Mouse (Mus musculus): ENCODE data around the gene Sgsm1. TPM values are rescaled to one million over a fixed set of nuclear protein-coding genes. Genes with fewer than 3 reads are reported as not detected.

Sgsm1 gene
- polyA plus RNA-seq, 1 experiment from 2014 or later = 14.8 TPM

- no peaks in the 10 kb centered on the region for H3K9me3 ChIP-seq
- ATAC-seq (ENCODE audit: low FRiP score) = no peak
- no peak overlapping the region for H3K27ac ChIP-seq
- 11% methylated on average over 8 of the region's 8 CpGs for WGBS
- peaks cover 17% of the 10 kb centered on the region for H3K4me1 ChIP-seq
- H3K9ac ChIP-seq = no peak overlapping the region
- no peak overlapping the region for H3K4me3 ChIP-seq (replicated peaks)
- peaks cover 47% of the 10 kb centered on the region for H3K27me3 ChIP-seq
- H3K4me2 ChIP-seq = no peak overlapping the region
- H3K36me3 ChIP-seq (replicated peaks) = no peaks in the 10 kb centered on the region
These were observed 18.4 kb downstream of the Sgsm1 start for GRCm38 (mm10) chr5:113292179-113292578.

- H3K9ac ChIP-seq = no peak overlapping the region
- no peak for ATAC-seq (ENCODE audit: low FRiP score)
- H3K27me3 ChIP-seq = peaks cover 57% of the 10 kb centered on the region
These were observed 19.5 kb downstream of the Sgsm1 start for GRCm38 (mm10) chr5:113291125-113291524.

GRCm38 (mm10) chr5:113290149-113290548 lies 20.4 kb downstream of the Sgsm1 start:
- H3K4me1 ChIP-seq = peaks cover 18% of the 10 kb centered on the region
- no peak overlapping the region for H3K9ac ChIP-seq
- ATAC-seq (ENCODE audit: low FRiP score) = no peak
- H3K9me3 ChIP-seq = no peaks in the 10 kb centered on the region
- no peak overlapping the region for H3K4me3 ChIP-seq (replicated peaks)
- no peaks in the 10 kb centered on the region for H3K36me3 ChIP-seq (replicated peaks)
- 35% methylated on average over 14 of the region's 14 CpGs for whole genome bisulfite sequencing
- H3K27ac ChIP-seq = no peak overlapping the region
- no peak overlapping the region for H3K4me2 ChIP-seq
- peaks cover 67% of the 10 kb centered on the region for H3K27me3 ChIP-seq

More at GRCm38 (mm10) chr5:113291125-113291524, 19.5 kb downstream of the Sgsm1 start:
- peaks cover 23% of the 10 kb centered on the region for H3K4me1 ChIP-seq
- WGBS = 92% methylated on average over 4 of the region's 4 CpGs
- no peak overlapping the region for H3K27ac ChIP-seq
- H3K4me2 ChIP-seq = no peak overlapping the region
- no peaks in the 10 kb centered on the region for H3K9me3 ChIP-seq
- no peak overlapping the region for H3K4me3 ChIP-seq (replicated peaks)
- H3K36me3 ChIP-seq (replicated peaks) = no peaks in the 10 kb centered on the region

GRCm38 (mm10) chr5:113288490-113288889 lies 22.1 kb downstream of the Sgsm1 start:
- peaks cover 76% of the 10 kb centered on the region for H3K27me3 ChIP-seq
- WGBS = 52% methylated on average over 13 of the region's 13 CpGs
- no peaks in the 10 kb centered on the region for H3K36me3 ChIP-seq (replicated peaks)
- no peak for ATAC-seq (ENCODE audit: low FRiP score)
- H3K9ac ChIP-seq = no peak overlapping the region
- H3K4me3 ChIP-seq (replicated peaks) = no peak overlapping the region
- peaks cover 18% of the 10 kb centered on the region for H3K4me1 ChIP-seq
- H3K4me2 ChIP-seq = no peak overlapping the region
- no peaks in the 10 kb centered on the region for H3K9me3 ChIP-seq
- H3K27ac ChIP-seq = no peak overlapping the region

GRCm38 (mm10) chr5:113287762-113288161 lies 22.8 kb downstream of the Sgsm1 start:
- Histone ChIP-seq H3K4me3 (replicated peaks) (no peak overlapping the region), H3K9me3 (no peaks in the 10 kb centered on the region), H3K4me2 (no peak overlapping the region), H3K9ac (no peak overlapping the region), H3K36me3 (replicated peaks) (no peaks in the 10 kb centered on the region), H3K4me1 (peaks cover 18% of the 10 kb centered on the region), H3K27me3 (peaks cover 76% of the 10 kb centered on the region), H3K27ac (no peak overlapping the region)
- ATAC-seq (ENCODE audit: low FRiP score) = no peak
- WGBS = 60% methylated on average over 5 of the region's 5 CpGs

GRCm38 (mm10) chr5:113286591-113287520 lies 23.7 kb downstream of the Sgsm1 start:
- H3K27me3 ChIP-seq = peaks cover 74% of the 10 kb centered on the region

GRCm38 (mm10) chr5:113286048-113286447 lies 24.5 kb downstream of the Sgsm1 start:
- peaks cover 9% of the 10 kb centered on the region for H3K4me1 ChIP-seq
- no peak overlapping the region for H3K27ac ChIP-seq
- no peak for ATAC-seq (ENCODE audit: low FRiP score)
- H3K4me2 ChIP-seq = no peak overlapping the region
- no peaks in the 10 kb centered on the region for H3K36me3 ChIP-seq (replicated peaks)
- H3K27me3 ChIP-seq = peaks cover 67% of the 10 kb centered on the region
- WGBS = 79% methylated on average over 11 of the region's 11 CpGs
- H3K9ac ChIP-seq = no peak overlapping the region
- H3K4me3 ChIP-seq (replicated peaks) = no peak overlapping the region
- no peaks in the 10 kb centered on the region for H3K9me3 ChIP-seq

More at GRCm38 (mm10) chr5:113286591-113287520, 23.7 kb downstream of the Sgsm1 start:
- H3K36me3 ChIP-seq (replicated peaks) = no peaks in the 10 kb centered on the region
- H3K4me3 ChIP-seq (replicated peaks) = peak overlapping the region; percentile 21
- H3K4me1 ChIP-seq = peaks cover 9% of the 10 kb centered on the region
- peak overlapping the region; percentile 49 for H3K4me2 ChIP-seq
- 4% methylated on average over 54 of the region's 60 CpGs for WGBS
- H3K9me3 ChIP-seq = no peaks in the 10 kb centered on the region
- no peak overlapping the region for H3K27ac ChIP-seq
- peak; percentile 45; the same call in 1 of the 2 replicates for ATAC-seq (ENCODE audit: low FRiP score)
- no peak overlapping the region for H3K9ac ChIP-seq

GRCm38 (mm10) chr5:113285541-113285940 lies 25.0 kb downstream of the Sgsm1 start:
- 68% methylated on average over 16 of the region's 16 CpGs for WGBS
- H3K4me2 ChIP-seq = no peak overlapping the region
- H3K4me1 ChIP-seq = peaks cover 13% of the 10 kb centered on the region
- no peaks in the 10 kb centered on the region for H3K36me3 ChIP-seq (replicated peaks)
- H3K9ac ChIP-seq = no peak overlapping the region
- H3K27me3 ChIP-seq = peaks cover 62% of the 10 kb centered on the region
- no peak overlapping the region for H3K4me3 ChIP-seq (replicated peaks)
- no peak for ATAC-seq (ENCODE audit: low FRiP score)
- no peak overlapping the region for H3K27ac ChIP-seq
- no peaks in the 10 kb centered on the region for H3K9me3 ChIP-seq

GRCm38 (mm10) chr5:113283726-113284125 lies 26.9 kb downstream of the Sgsm1 start:
- WGBS = 77% methylated on average over 2 of the region's 2 CpGs
- no peak overlapping the region for H3K4me2 ChIP-seq
- no peak overlapping the region for H3K4me3 ChIP-seq (replicated peaks)
- ATAC-seq (ENCODE audit: low FRiP score) = no peak
- H3K36me3 ChIP-seq (replicated peaks) = 0 out of 2 replicates have a peak, but pooled peaks cover 2% of the 10 kb centered on the region
- H3K4me1 ChIP-seq = peaks cover 23% of the 10 kb centered on the region
- H3K9me3 ChIP-seq = no peaks in the 10 kb centered on the region
- H3K27ac ChIP-seq = no peak overlapping the region
- H3K9ac ChIP-seq = no peak overlapping the region
- peaks cover 45% of the 10 kb centered on the region for H3K27me3 ChIP-seq

GRCm38 (mm10) chr5:113281557-113281956 lies 29.0 kb downstream of the Sgsm1 start:
- H3K9me3 ChIP-seq = no peaks in the 10 kb centered on the region
- no peak overlapping the region for H3K4me2 ChIP-seq
- WGBS = 95% methylated on average over 7 of the region's 7 CpGs
- peaks cover 14% of the 10 kb centered on the region for H3K4me1 ChIP-seq
- H3K27me3 ChIP-seq = peaks cover 23% of the 10 kb centered on the region; the same call in 1 of the 2 replicates
- no peak overlapping the region for H3K9ac ChIP-seq
- no peak overlapping the region for H3K4me3 ChIP-seq (replicated peaks)
- H3K36me3 ChIP-seq (replicated peaks) = peaks cover 15% of the 10 kb centered on the region
- no peak overlapping the region for H3K27ac ChIP-seq
- no peak for ATAC-seq (ENCODE audit: low FRiP score)

- H3K4me1 ChIP-seq = peaks cover 14% of the 10 kb centered on the region
- H3K36me3 ChIP-seq (replicated peaks) = peaks cover 22% of the 10 kb centered on the region
- H3K27me3 ChIP-seq = peaks cover 10% of the 10 kb centered on the region; the same call in 1 of the 2 replicates
- 36% methylated on average over 15 of the region's 15 CpGs for WGBS
- no peaks in the 10 kb centered on the region for H3K9me3 ChIP-seq
- H3K4me3 ChIP-seq (replicated peaks) = peak overlapping the region; percentile 36
- H3K4me2 ChIP-seq = peak overlapping the region; percentile 54
- H3K9ac ChIP-seq = peak overlapping the region; percentile 52
- ATAC-seq (ENCODE audit: low FRiP score) = peak; percentile 86
- no peak overlapping the region for H3K27ac ChIP-seq
These were observed 30.3 kb downstream of the Sgsm1 start for GRCm38 (mm10) chr5:113280138-113280856.

- no peak overlapping the region for H3K4me2 ChIP-seq
- peaks cover 41% of the 10 kb centered on the region for H3K36me3 ChIP-seq (replicated peaks)
- no peaks in the 10 kb centered on the region for H3K27me3 ChIP-seq
- H3K9me3 ChIP-seq = no peaks in the 10 kb centered on the region
- H3K4me3 ChIP-seq (replicated peaks) = no peak overlapping the region
- no peak for ATAC-seq (ENCODE audit: low FRiP score)
- H3K4me1 ChIP-seq = peaks cover 14% of the 10 kb centered on the region
- H3K9ac ChIP-seq = no peak overlapping the region
- 78% methylated on average over 10 of the region's 10 CpGs for WGBS
- H3K27ac ChIP-seq = no peak overlapping the region
These were observed 34.7 kb downstream of the Sgsm1 start for GRCm38 (mm10) chr5:113275839-113276238.

All from forebrain, embryonic 12.5 days (tissue).